Comparison of ENCODE assay signal across 22 mouse cellular contexts in the genomic region with DNA sequence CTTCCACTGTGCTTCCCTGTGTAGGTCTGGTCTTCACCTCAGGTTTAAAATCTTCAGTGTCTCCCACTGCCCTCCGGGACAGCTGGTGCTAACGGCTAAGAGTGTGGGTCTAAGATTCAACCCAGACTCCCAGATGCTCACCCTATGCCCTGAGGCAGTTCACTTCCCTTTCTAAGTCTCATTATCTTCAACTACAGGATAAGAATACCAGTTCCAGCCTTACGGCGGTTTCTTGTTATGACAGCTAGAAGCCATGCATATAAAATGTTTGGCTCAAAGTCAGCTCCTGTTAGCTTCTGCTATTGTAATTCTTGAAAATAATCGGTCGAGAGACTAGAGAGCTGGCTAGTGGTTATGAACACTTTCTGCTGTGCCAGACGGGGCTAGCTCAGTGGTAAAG. TPM values are rescaled to one million over a fixed set of nuclear protein-coding genes. Genes with fewer than 3 reads are reported as not detected.
A peak's percentile ranks its signal among the peaks of the same experiment; 100 is the strongest.
DNase-seq lines count a peak whose midpoint lies in the region; ATAC-seq and TF ChIP-seq lines count a peak whose summit lies in the region.
"Had no signal": no experiment of that assay in that cellular context is flagged by ENCODE, and none has a peak within 500 bp of the region (broad histone marks: within the 10 kb centered on the region; RNA-seq: fewer than 3 reads in every experiment).

No protein-coding gene starts in this region.

- no peak overlapping the region for H3K4me3 ChIP-seq in forebrain, embryonic 10.5 days
- no peak overlapping the region for H3K4me3 ChIP-seq in forebrain, embryonic 12.5 days (replicated peaks)
- H3K4me3 ChIP-seq in limb, embryonic 13.5 days: no peak overlapping the region
- no peak overlapping the region for H3K4me3 ChIP-seq in limb, embryonic 10.5 days
- no peak overlapping the region for H3K4me3 ChIP-seq in myocyte
- H3K4me3 ChIP-seq in kidney, adult 2 months (ENCODE audit: insufficient read depth, low read depth, low read length): no peak overlapping the region
- H3K4me3 ChIP-seq: embryonic facial prominence, embryonic 12.5 days; hindbrain, embryonic 15.5 days; kidney, embryonic 15.5 days; megakaryocyte, embryonic 14.5 days; neural tube, embryonic 13.5 days had no signal

- ATAC-seq in forebrain, embryonic 12.5 days (ENCODE audit: low FRiP score): no peak
- ATAC-seq in limb, embryonic 13.5 days (ENCODE audit: low FRiP score, low read depth): no peak
- ATAC-seq: CD4-positive, CD25-positive, alpha-beta regulatory T cell, adult 4 months; intestine, embryonic 16.5 days had no signal

- H3K4me1 ChIP-seq in forebrain, embryonic 10.5 days: peaks cover 12% of the 10 kb centered on the region
- H3K4me1 ChIP-seq in forebrain, embryonic 12.5 days: peaks cover 11% of the 10 kb centered on the region; the same call in 1 of the 2 replicates
- peaks cover 13% of the 10 kb centered on the region for H3K4me1 ChIP-seq in limb, embryonic 13.5 days
- peaks cover 14% of the 10 kb centered on the region for H3K4me1 ChIP-seq in limb, embryonic 10.5 days
- no peaks in the 10 kb centered on the region for H3K4me1 ChIP-seq in kidney, adult 2 months (ENCODE audit: control insufficient read depth, insufficient read depth, low read length)
- H3K4me1 ChIP-seq: hindbrain, embryonic 15.5 days had no signal

- 92% methylated on average over 7 of the region's 7 CpGs for WGBS in forebrain, embryonic 10.5 days
- 82% methylated on average over 7 of the region's 7 CpGs for WGBS in forebrain, embryonic 12.5 days
- 66% methylated on average over 7 of the region's 7 CpGs for WGBS in limb, embryonic 13.5 days
- 87% methylated on average over 7 of the region's 7 CpGs for WGBS in limb, embryonic 10.5 days
- 86% methylated on average over 7 of the region's 7 CpGs for WGBS in kidney, adult 2 months

- H3K27me3 ChIP-seq in forebrain, embryonic 10.5 days (ENCODE audit: poor library complexity, severe bottlenecking): no peaks in the 10 kb centered on the region
- no peaks in the 10 kb centered on the region for H3K27me3 ChIP-seq in forebrain, embryonic 12.5 days
- H3K27me3 ChIP-seq in limb, embryonic 13.5 days: no peaks in the 10 kb centered on the region
- no peaks in the 10 kb centered on the region for H3K27me3 ChIP-seq in limb, embryonic 10.5 days (ENCODE audit: low read depth, poor library complexity, severe bottlenecking)
- H3K27me3 ChIP-seq in myocyte (ENCODE audit: control insufficient read depth, insufficient read depth, insufficient read length): no peaks in the 10 kb centered on the region
- no peaks in the 10 kb centered on the region for H3K27me3 ChIP-seq in kidney, adult 2 months (replicated peaks; ENCODE audit: control insufficient read depth, insufficient read depth, low read length)
- H3K27me3 ChIP-seq: embryonic facial prominence, embryonic 12.5 days; hindbrain, embryonic 15.5 days; kidney, embryonic 15.5 days; neural tube, embryonic 13.5 days had no signal

- peaks cover 29% of the 10 kb centered on the region for H3K36me3 ChIP-seq in forebrain, embryonic 10.5 days (replicated peaks)
- H3K36me3 ChIP-seq in forebrain, embryonic 12.5 days (replicated peaks): peaks cover 12% of the 10 kb centered on the region
- peaks cover 25% of the 10 kb centered on the region for H3K36me3 ChIP-seq in limb, embryonic 13.5 days
- peaks cover 28% of the 10 kb centered on the region for H3K36me3 ChIP-seq in limb, embryonic 10.5 days
- H3K36me3 ChIP-seq in myocyte (ENCODE audit: control insufficient read depth, insufficient read depth): peaks cover 10% of the 10 kb centered on the region
- H3K36me3 ChIP-seq in kidney, adult 2 months (ENCODE audit: control insufficient read depth, insufficient read depth, low read length): no peaks in the 10 kb centered on the region

- H3ac ChIP-seq in myocyte (ENCODE audit: control insufficient read depth, insufficient read length): no peak overlapping the region

- no peak for TF ChIP-seq POLR2A in brain, embryonic 14.5 days (IDR thresholded peaks at IDR 0.05; ENCODE audit: borderline replicate concordance, extremely low read depth, insufficient read depth, insufficient read length, poor library complexity, severe bottlenecking)
- no peak for TF ChIP-seq POLR2A in myocyte (IDR thresholded peaks at IDR 0.05; ENCODE audit: insufficient read length, low read depth)
- TF ChIP-seq POLR2A in kidney, adult 2 months (IDR thresholded peaks at IDR 0.05; ENCODE audit: low read depth, low read length): no peak

- H3K27ac ChIP-seq in forebrain, embryonic 10.5 days: 0 out of 2 replicates have a peak overlapping the region, but pooled peaks have one; percentile 25
- no peak overlapping the region for H3K27ac ChIP-seq in forebrain, embryonic 12.5 days
- peak overlapping the region; percentile 33; the same call in 1 of the 2 replicates for H3K27ac ChIP-seq in limb, embryonic 13.5 days
- no peak overlapping the region; the same call in 1 of the 2 replicates for H3K27ac ChIP-seq in limb, embryonic 10.5 days
- H3K27ac ChIP-seq in kidney, adult 2 months (ENCODE audit: insufficient read depth, low read depth, low read length): no peak overlapping the region
- H3K27ac ChIP-seq: embryonic facial prominence, embryonic 12.5 days; hindbrain, embryonic 15.5 days; kidney, embryonic 15.5 days; neural tube, embryonic 13.5 days had no signal

- no peak for TF ChIP-seq CTCF in brain, embryonic 14.5 days (IDR thresholded peaks at IDR 0.05; ENCODE audit: borderline replicate concordance, extremely low read depth, insufficient read depth, insufficient read length)
- no peak for TF ChIP-seq CTCF in kidney, adult 2 months (conservative IDR thresholded peaks at IDR 0.05; ENCODE audit: insufficient read depth, insufficient read length, low read depth, low read length)

- no peaks in the 10 kb centered on the region for H3K79me2 ChIP-seq in myocyte (ENCODE audit: control insufficient read depth, insufficient read depth)

- DNase-seq in forebrain, embryonic 10.5 days (ENCODE audit: extremely low spot score, low spot score): no peak
- DNase-seq in limb, embryonic 10.5 days (ENCODE audit: low spot score): no peak
- DNase-seq in brain, embryonic 14.5 days (ENCODE audit: low read depth): peak; percentile 38
- no peak for DNase-seq in adrenal gland, adult 18-20 months (ENCODE audit: low spot score in 2 of 2)
- DNase-seq in kidney, adult 2 months: no peak
- DNase-seq: cerebellum, adult 9-10 months; heart, postnatal 36 days; layer of hippocampus, postnatal 36 days; lung, adult 18-20 months; lung, postnatal 14 days; right cerebral cortex, postnatal 14 days had no signal

- H3K9ac ChIP-seq in forebrain, embryonic 12.5 days: no peak overlapping the region
- no peak overlapping the region for H3K9ac ChIP-seq in limb, embryonic 13.5 days
- H3K9ac ChIP-seq: embryonic facial prominence, embryonic 12.5 days; hindbrain, embryonic 15.5 days; kidney, embryonic 15.5 days; neural tube, embryonic 13.5 days had no signal

- no peak overlapping the region for H3K4me2 ChIP-seq in forebrain, embryonic 12.5 days
- no peak overlapping the region for H3K4me2 ChIP-seq in limb, embryonic 13.5 days (replicated peaks)
- H3K4me2 ChIP-seq in myocyte (ENCODE audit: low read depth): peak overlapping the region; percentile 29
- H3K4me2 ChIP-seq: embryonic facial prominence, embryonic 12.5 days; hindbrain, embryonic 15.5 days; kidney, embryonic 15.5 days; neural tube, embryonic 13.5 days had no signal

- H3K9me3 ChIP-seq in forebrain, embryonic 10.5 days: peaks cover 6% of the 10 kb centered on the region; the same call in 1 of the 2 replicates
- H3K9me3 ChIP-seq in forebrain, embryonic 12.5 days: peaks cover 4% of the 10 kb centered on the region; the same call in 1 of the 2 replicates
- peaks cover 6% of the 10 kb centered on the region for H3K9me3 ChIP-seq in limb, embryonic 13.5 days
- no peaks in the 10 kb centered on the region for H3K9me3 ChIP-seq in limb, embryonic 10.5 days (replicated peaks)
- H3K9me3 ChIP-seq: embryonic facial prominence, embryonic 12.5 days; hindbrain, embryonic 15.5 days; neural tube, embryonic 13.5 days had no signal

TF ChIP-seq in myocyte, 11 proteins besides CTCF, POLR2A, EP300 and RAD21 (continues in another document):
- TF ChIP-seq SRF (IDR thresholded peaks at IDR 0.05; ENCODE audit: control insufficient read depth, insufficient read length, low read depth) (no peak), MYOD1 (IDR thresholded peaks at IDR 0.05; ENCODE audit: control insufficient read depth in 1 of 3, insufficient read length in 2 of 3, low read depth in 2 of 3) (no peak), E2F4 (IDR thresholded peaks at IDR 0.05; ENCODE audit: insufficient read depth) (no peak)

RNA-seq across cellular contexts. Expression of a gene that starts 17.9 kb away (rescaled TPM):
- 0.44 and 0.58 TPM in 2 replicates for polyA plus RNA-seq in forebrain, embryonic 10.5 days (2016; fragmentation: Nextera tagmentation; extraction: Ambion mirVana)
- 0.23 and 0.33 TPM in 2 replicates for polyA plus RNA-seq in forebrain, embryonic 12.5 days (2016; fragmentation: Nextera tagmentation; extraction: Ambion mirVana)
- 8.9 and 10.1 TPM in 2 replicates for polyA plus RNA-seq in limb, embryonic 13.5 days (2015; fragmentation: Nextera tagmentation; extraction: Ambion mirVana)
- 6.5 and 13.5 TPM in 2 replicates for polyA plus RNA-seq in limb, embryonic 10.5 days (2016; fragmentation: Nextera tagmentation; extraction: Ambion mirVana)
- polyA plus RNA-seq in brain, embryonic 14.5 days (2012; rRNA removed): 0.40 and 0.59 TPM in 2 replicates
- 15.9 TPM for polyA plus RNA-seq in myocyte (2012; fragmentation: generic; extraction: Trizol)
- under 1 TPM in 1 of 2 experiments, not detected in 1; 0.38 TPM for total RNA-seq in adrenal gland, adult 18-20 months (2021)
- polyA plus RNA-seq in kidney, adult 2 months (2012; rRNA removed): 1.2 and 1.8 TPM in 2 replicates
- total RNA-seq: liver, adult 2 months had no signal
- polyA plus RNA-seq: CD4-positive, CD25-positive, alpha-beta regulatory T cell, adult 4 months had no signal

RNA-seq across cellular contexts. Expression of a gene that starts 32.7 kb away (rescaled TPM):
- polyA plus RNA-seq in forebrain, embryonic 10.5 days (2016; fragmentation: Nextera tagmentation; extraction: Ambion mirVana): 63.2 and 67.3 TPM in 2 replicates
- polyA plus RNA-seq in forebrain, embryonic 12.5 days (2016; fragmentation: Nextera tagmentation; extraction: Ambion mirVana): 70.8 and 71.4 TPM in 2 replicates
- 41.3 and 43.7 TPM in 2 replicates for polyA plus RNA-seq in limb, embryonic 13.5 days (2015; fragmentation: Nextera tagmentation; extraction: Ambion mirVana)
- 56.0 and 56.7 TPM in 2 replicates for polyA plus RNA-seq in limb, embryonic 10.5 days (2016; fragmentation: Nextera tagmentation; extraction: Ambion mirVana)
- polyA plus RNA-seq in brain, embryonic 14.5 days (2012; rRNA removed): 116 and 126 TPM in 2 replicates
- 62.2 TPM for polyA plus RNA-seq in myocyte (2012; fragmentation: generic; extraction: Trizol)
- total RNA-seq in adrenal gland, adult 18-20 months (2021): 10 to 100 TPM; 51.6 to 56.3 TPM
- 55.5 and 61.0 TPM in 2 replicates for polyA plus RNA-seq in kidney, adult 2 months (2012; rRNA removed)

RNA-seq across cellular contexts. Expression of a gene that starts 55.7 kb away (rescaled TPM):
- 29.1 and 29.3 TPM in 2 replicates for polyA plus RNA-seq in forebrain, embryonic 10.5 days (2016; fragmentation: Nextera tagmentation; extraction: Ambion mirVana)
- 26.7 and 27.0 TPM in 2 replicates for polyA plus RNA-seq in forebrain, embryonic 12.5 days (2016; fragmentation: Nextera tagmentation; extraction: Ambion mirVana)
- 16.8 and 18.4 TPM in 2 replicates for polyA plus RNA-seq in limb, embryonic 13.5 days (2015; fragmentation: Nextera tagmentation; extraction: Ambion mirVana)
- polyA plus RNA-seq in limb, embryonic 10.5 days (2016; fragmentation: Nextera tagmentation; extraction: Ambion mirVana): 22.7 and 25.1 TPM in 2 replicates
- polyA plus RNA-seq in brain, embryonic 14.5 days (2012; rRNA removed): 22.7 and 36.5 TPM in 2 replicates
- polyA plus RNA-seq in myocyte (2012; fragmentation: generic; extraction: Trizol): 8.5 TPM
- 10 to 100 TPM; 11.7 to 13.3 TPM for total RNA-seq in adrenal gland, adult 18-20 months (2021)
- polyA plus RNA-seq in kidney, adult 2 months (2012; rRNA removed): 9.4 and 10.1 TPM in 2 replicates

Comparison
In these comparisons a context has a peak if more than half of its experiments do, and no peak if none do; other contexts are left out.
1. H3K27ac ChIP-seq: peak in forebrain, embryonic 10.5 days (single experiment) and limb, embryonic 13.5 days (single experiment); none in forebrain, embryonic 12.5 days (single experiment), limb, embryonic 10.5 days (single experiment) and kidney, adult 2 months (single experiment).